Mouse (Mus musculus) gastrocnemius, adult 2 months (tissue): ENCODE measurements around the gene Proca1. TPM values are rescaled to one million over a fixed set of nuclear protein-coding genes. Genes with fewer than 3 reads are reported as not detected.

Source experiments
- DNase-seq: peaks from one replicate; pipeline ENCODE4 v3.0.0; 2022
- H3K27ac ChIP-seq: fragments of 200-600 bp; 2 replicates; pipeline ENCODE4 v1.8.1; 2022; ENCODE audit warnings: mild to moderate bottlenecking
- H3K4me3 ChIP-seq: fragments of 200-600 bp; 2 replicates; pipeline ENCODE4 v1.8.1; 2022; ENCODE audit warnings: mild to moderate bottlenecking, moderate library complexity
- CTCF ChIP-seq: fragments of 200-600 bp; IDR thresholded peaks from 2 replicates; pipeline ENCODE4 v1.8.1; 2022; ENCODE audit warnings: antibody characterized with exemption, mild to moderate bottlenecking, moderate library complexity
- intact Hi-C: fragments of 180-260 bp; cut with DNase I; formaldehyde crosslinking; loops from one replicate; pipeline ENCODE4 v1.15.1; 2025
- total RNA-seq, 2 experiments: library from RNA; stranded (reverse); gene quantifications; 2 replicates each; pipeline ENCODE4 v1.2.3; 2021

Proca1 gene
- total RNA-seq, 2 experiments from 2014 or later: 0.81 TPM; not detected in 1

DNA sequence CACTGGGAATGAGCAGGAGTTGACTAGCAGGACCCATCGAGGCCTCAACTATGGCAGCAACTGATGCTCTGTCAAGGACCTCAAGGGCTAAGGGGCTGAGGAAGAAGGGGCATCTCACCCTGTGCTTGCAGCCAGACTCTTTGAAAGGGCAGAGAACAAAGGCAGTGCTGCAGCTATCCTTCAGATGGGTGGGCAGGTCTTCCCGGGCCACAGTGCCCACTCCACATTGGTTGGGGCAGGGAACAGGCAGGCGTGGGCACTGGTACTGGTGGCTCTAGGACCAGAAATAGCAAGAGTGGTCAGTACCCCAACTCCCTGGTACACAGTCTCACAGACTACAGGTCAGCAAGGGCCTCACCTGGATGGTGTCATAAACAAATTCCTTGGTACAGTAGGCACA is 32.5 kb upstream of the Proca1 start:
- TF ChIP-seq CTCF: no peak
- intact Hi-C loops: no loop called here
- Histone ChIP-seq H3K4me3 (no peak overlapping the region), H3K27ac (no peak overlapping the region)
- no peak for DNase-seq

DNA sequence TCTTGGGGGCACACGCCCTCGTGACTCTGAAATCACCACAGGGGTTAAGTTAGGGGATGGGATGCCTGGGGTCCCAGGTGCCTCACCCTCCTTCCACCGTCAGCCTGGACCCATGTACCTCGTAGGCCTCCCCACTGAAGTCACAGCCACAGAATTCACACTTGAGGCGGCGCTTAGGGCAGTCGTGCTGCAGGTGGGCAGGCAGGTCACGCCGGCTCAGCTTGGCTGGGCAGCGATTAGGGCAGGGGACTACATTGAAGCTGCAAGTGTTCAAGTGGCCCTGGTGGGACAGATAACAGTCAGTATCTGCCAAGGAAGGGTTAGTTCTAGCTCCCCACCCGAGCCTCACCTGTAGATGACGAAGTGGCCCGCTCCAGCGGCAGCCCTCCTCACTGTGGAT is 32.0 kb upstream of the Proca1 start:
- TF ChIP-seq CTCF: no peak
- Histone ChIP-seq H3K27ac (no peak overlapping the region), H3K4me3 (no peak overlapping the region)
- intact Hi-C loops: no loop called here
- no peak for DNase-seq

DNA sequence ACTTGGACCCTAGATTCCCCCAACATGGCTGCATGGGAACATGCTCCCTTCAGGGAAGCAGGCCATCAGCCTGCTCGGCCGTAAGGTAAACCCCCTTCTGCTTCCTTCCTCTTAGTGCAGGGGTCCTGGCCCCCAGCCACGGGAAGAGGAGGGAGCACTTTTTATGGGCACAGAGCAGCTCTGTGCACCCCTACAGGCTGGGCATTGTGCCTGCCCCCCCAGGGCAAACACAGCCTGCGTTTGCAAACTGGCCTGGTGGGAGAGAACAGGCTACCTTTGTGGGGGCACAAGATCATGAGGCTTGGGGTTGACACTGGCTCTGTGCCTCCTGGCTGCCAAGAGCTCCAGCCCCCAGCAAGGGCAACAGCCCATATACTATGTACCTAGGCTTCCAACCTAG is 31.2 kb upstream of the Proca1 start:
- Histone ChIP-seq H3K4me3 (no peak overlapping the region), H3K27ac (peak overlapping the region; percentile 44; the same call in 1 of the 2 replicates)
- no peak for DNase-seq
- intact Hi-C loops: no loop called here
- no peak for TF ChIP-seq CTCF

DNA sequence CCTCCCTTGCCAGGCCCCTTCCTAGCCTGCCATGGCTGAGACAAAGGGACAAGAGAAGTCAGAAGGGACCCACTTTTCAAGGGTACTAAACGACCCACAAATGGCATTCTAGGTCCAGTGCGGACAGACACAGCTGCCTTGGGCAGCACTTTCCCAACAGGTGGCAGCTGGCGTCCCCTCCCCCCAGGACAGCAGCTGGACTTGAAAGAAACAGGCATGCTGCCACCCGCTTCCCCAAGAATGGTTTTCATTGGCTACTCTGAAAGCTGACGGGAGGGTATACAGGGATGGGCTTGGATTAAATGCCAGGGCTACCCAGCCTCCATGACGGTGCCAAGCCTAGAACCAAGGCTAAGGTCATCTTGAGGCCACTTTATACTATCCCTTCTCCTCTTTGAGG is 30.7 kb upstream of the Proca1 start:
- H3K4me3 ChIP-seq: no peak overlapping the region
- peak; percentile 83 for DNase-seq
- TF ChIP-seq CTCF: no peak
- H3K27ac ChIP-seq: peak overlapping the region; percentile 87; the same call in 1 of the 2 replicates
- intact Hi-C loops: no loop called here

DNA sequence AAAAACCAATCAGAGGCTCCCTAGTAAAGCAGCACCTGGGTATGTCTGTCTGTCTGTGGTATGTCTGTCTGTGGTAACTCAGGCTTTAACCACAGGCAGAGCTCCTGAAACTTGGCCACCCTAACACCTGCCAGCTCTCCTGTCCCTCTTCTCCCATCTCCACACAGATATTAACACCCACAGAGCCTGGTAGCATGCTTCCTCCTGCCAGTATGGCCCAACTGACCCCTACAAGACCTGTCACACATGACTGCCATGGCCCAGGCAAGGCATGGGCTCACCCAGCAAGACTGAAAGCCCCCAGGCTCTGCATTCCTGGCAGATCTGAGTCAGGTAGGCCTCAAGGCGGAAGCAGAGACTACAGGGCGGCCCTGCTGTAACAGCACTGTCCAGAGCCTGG is 30.1 kb upstream of the Proca1 start:
- H3K27ac ChIP-seq: peak overlapping the region; percentile 87; the same call in 1 of the 2 replicates
- TF ChIP-seq CTCF: no peak
- DNase-seq: no peak

DNA sequence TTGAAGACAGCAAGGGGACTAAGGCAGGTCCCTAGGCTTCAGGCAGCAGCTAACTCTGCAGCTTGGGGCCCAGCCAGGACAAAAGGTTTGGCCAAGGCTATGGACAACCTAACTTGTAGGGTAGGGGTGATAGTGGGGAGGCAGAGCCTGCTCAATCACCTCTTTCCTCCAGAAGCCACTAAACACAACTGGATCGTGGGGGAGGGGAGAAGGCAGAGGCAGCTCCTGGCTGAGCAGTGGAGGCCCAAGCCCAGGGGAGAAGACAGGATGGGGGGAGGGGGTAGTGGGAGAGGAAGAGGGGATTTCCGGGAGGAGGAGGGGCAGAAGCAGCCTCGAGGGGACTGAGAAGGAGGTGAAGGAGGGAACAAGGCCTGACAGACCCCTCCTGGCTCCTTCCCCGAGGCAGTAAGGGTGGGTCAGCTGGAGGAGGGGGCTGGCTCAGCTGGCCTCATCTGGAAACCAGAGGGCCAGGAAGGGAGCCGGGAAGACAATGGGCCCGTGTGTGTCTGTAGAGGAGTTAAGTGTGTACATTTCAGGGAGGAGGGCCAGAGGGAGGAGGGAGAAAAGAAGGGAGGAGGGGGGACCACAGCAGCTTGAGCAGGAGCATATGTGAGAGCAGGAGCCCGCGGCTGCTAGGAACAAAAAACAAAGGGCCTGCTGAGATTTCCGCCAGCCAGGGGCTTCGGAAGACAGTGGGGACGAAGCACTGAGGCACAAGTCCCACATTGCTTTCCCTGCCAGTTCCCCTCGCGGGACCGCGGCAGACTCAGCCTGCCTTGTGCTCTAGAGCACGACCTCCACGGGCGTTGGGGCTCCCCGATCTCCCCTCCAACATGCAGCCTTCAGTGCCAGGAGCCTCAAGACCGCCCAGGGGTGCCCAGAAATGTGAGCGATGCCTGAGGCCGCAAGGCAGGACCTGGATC is 29.2 kb upstream of the Proca1 start:
- DNase-seq: peak; percentile 68
- intact Hi-C loops: no loop called here

More for the DNA sequence above, 30.1 kb upstream of the Proca1 start:
- intact Hi-C loops: no loop called here
- H3K4me3 ChIP-seq: no peak overlapping the region

DNA sequence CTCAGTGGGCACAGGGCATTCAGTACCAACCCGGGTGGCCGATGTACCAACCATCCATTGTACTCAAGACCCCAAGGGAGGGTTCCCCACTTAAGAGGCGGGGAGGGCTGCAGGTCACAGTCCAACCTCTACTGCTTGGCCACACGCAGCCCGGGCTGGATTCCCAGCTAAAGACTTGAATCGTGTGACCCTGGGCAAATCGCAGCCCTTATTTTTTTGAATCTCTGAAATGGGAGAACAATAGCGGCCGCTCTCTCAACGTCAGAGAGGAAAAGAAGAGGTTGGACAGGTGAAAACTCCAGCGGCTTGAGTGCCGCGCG is 28.6 kb upstream of the Proca1 start:
- Histone ChIP-seq H3K27ac (peak overlapping the region; percentile 87), H3K4me3 (peak overlapping the region; percentile 90)
- intact Hi-C loops: no loop called here
- no peak for TF ChIP-seq CTCF
- no peak for DNase-seq

More for the DNA sequence above, 29.2 kb upstream of the Proca1 start:
- H3K27ac ChIP-seq: peak overlapping the region; percentile 87
- peak overlapping the region; percentile 90 for H3K4me3 ChIP-seq
- no peak for TF ChIP-seq CTCF

DNA sequence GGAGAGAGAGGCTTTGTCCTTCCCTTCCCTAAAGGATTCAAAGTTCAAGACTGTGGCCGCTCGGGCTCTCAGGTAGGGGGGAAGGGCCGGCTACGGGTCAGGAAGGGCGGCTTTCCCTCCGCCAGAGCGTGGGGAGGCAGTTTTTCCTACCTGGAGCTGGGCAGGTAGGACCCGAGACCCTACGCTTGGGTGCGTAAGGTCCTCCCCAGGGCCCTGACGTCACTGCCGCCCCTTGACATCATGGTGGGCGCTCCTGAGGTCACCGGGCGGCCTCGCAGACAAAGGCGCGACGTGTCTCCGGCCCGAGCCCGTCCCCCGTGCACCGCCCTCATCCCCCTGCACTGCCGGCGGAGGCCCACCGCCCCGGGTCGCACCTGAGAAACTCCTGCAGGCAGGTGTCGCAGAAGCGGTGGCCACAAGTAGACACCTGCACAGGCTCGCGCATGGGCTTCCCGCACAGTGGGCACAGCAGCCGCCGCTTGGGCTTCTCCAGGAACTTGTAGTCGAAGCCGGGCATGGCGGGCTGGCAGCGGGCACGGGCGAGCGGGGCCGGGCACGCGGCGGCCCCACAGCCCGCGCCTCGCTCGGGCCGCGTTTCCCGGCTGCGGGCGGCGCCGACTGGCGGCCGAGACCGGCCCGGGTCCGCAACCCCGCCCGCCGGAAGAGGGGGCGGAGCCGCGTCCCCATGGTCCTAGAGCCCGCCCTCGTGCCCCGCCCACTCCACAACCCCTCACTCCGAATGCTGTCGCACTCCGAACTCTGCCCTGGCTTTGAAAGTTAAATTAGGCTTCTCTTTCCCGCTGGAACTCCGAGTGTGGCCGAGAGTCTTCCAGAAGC is 28.1 kb upstream of the Proca1 start, which contains the start of gene Traf4:
Traf4 (minus strand) TSS at position 666 of the 837 bp plus-strand sequence.
- Histone ChIP-seq H3K4me3 (peak within 1 kb of the TSS; percentile 90), H3K27ac (peak within 1 kb of the TSS; percentile 87)
- TF ChIP-seq CTCF: peak; percentile 46
- intact Hi-C loops: no loop called here
- DNase-seq: peak; percentile 91

DNA sequence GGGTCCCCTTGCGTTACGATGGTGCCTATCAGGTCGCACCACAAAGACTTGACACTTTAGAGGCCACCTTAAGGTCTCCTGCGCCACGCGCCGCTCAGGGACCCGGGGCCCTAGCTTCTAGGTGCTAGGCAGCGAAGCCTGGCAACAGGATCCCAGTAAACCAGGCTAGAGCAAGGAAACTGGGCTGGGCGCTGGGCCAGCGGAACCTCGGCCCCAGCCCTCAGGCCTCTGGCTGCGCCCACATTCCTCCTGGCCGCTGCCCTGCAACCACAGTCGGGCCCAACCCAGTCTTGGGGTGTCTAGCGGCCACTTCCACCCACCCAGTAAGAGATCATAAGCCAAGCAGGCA is 27.5 kb upstream of the Proca1 start:
- H3K27ac ChIP-seq: peak overlapping the region; percentile 85

DNA sequence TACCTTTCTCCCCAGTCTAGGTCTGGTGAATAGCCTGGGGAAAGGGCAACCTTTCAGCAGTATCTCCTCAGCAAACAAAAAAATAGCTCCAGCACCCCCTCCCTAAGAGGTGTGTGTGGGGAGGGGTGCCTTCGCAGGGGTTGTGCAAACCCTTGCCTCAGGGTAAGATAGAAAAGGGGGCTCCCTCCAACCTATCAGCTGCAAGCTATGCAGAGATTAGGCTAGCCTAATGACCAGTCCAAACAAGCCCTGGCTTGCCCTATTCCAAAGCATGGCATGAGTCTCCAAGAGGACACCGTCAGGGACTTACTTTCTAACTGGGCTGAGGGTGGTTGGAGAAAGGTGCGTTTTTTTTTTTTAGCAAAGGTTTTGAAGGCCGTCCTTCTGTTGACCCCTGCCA is 27.0 kb upstream of the Proca1 start:
- DNase-seq: no peak
- H3K27ac ChIP-seq: peak overlapping the region; percentile 85
- H3K4me3 ChIP-seq: peak overlapping the region; percentile 90
- no peak for TF ChIP-seq CTCF
- intact Hi-C loops: no loop called here

More for the DNA sequence above, 27.5 kb upstream of the Proca1 start:
- peak overlapping the region; percentile 90 for H3K4me3 ChIP-seq
- intact Hi-C loops: no loop called here
- DNase-seq: peak; percentile 70
- TF ChIP-seq CTCF: no peak

DNA sequence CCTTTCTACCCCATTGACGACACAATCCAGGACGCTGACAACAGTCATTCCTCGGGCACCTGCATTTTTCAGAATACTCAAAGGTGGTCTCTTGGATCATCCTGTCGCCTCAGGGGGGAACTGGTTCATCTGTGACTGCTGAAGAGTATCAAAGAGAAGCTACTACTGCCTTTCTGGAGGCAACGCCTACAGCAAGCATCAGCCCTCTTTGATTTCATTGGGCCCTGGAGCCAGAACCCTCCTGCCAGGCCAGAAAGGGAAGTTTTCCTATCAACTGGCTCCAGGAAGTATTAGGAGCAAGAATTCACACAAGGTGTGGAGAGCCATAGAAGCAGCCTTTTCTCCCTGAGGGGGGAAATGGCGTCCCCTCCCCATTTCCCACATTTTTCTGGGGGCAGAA is 26.6 kb upstream of the Proca1 start:
- Histone ChIP-seq H3K27ac (peak overlapping the region; percentile 85; the same call in 1 of the 2 replicates), H3K4me3 (no peak overlapping the region)
- intact Hi-C loops: no loop called here
- DNase-seq: no peak
- no peak for TF ChIP-seq CTCF

DNA sequence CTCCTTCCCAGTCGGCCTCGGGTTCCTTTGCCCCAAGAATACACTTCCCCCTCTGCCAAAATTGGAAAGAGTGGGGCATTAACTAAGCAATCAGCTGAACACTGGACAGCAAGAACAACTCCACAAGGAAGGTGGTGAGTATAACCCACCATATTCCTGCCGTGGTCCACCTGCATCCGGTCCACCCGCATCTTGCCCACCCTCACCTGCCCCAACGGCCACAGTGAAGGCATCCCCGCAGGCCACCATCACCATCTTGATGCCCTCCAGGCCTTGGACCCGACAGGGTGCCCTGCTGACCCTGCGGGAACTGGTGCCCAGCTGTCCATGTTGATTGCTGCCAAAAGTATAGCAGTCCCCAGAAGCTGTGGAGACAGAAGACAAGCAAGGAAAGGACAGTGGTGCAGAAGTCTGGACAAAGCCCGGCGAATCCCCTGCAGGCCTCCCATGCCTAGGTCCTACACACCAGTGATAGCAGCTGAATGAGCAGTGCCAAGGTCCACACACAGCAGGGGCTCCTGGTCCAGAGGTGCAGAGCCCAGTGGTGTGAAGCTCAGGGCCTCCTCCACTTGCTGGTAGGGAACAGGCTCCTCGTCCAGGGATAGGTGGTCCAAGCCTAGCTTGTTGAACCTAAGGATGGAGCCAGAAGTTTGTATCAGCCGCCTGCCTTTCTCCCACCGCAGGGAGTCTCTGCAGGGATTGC is 25.8 kb upstream of the Proca1 start:
- no peak overlapping the region for H3K27ac ChIP-seq
- intact Hi-C loops: no loop called here
- TF ChIP-seq CTCF: no peak
- H3K4me3 ChIP-seq: no peak overlapping the region
- no peak for DNase-seq
